In the genomic region with DNA sequence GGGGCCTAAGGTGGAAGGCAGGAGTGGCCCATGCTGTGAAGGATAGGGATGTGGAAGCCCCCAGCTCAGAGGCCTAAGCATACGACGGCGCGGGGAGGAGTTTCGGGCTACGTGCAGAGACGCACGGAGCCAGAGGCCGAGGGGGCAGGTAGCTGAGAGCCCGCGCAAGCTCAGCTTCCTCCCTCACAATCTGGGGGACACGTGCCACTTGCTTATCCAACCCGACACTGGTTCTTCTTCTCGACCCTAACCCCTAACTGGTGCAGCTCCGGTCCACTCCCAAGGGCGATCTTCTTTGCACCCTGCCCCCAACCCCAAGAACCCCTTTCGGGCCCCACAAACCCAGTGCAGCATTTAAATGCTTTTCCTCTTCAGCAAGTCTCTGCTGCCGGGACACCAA, we compare ENCODE assay signal across 8 mouse cellular contexts. TPM values are rescaled to one million over a fixed set of nuclear protein-coding genes. Genes with fewer than 3 reads are reported as not detected.
DNase-seq lines count a peak whose midpoint lies in the region; ATAC-seq and TF ChIP-seq lines count a peak whose summit lies in the region.

No protein-coding gene starts in this region.

- H3K36me3 ChIP-seq in C2C12 (ENCODE audit: control insufficient read depth, insufficient read depth): peaks cover 64% of the 10 kb centered on the region
- H3K36me3 ChIP-seq in embryonic facial prominence, embryonic 14.5 days (ENCODE audit: control insufficient read depth, insufficient read depth, low read length): peaks cover 49% of the 10 kb centered on the region
- peaks cover 65% of the 10 kb centered on the region for H3K36me3 ChIP-seq in heart, embryonic 13.5 days
- H3K36me3 ChIP-seq in kidney, postnatal 0 days (ENCODE audit: insufficient read depth, low read length): peaks cover 22% of the 10 kb centered on the region
- H3K36me3 ChIP-seq in liver, embryonic 14.5 days (replicated peaks; ENCODE audit: control insufficient read depth, insufficient read depth, low read depth): peaks cover 29% of the 10 kb centered on the region

- H3K79me3 ChIP-seq in C2C12 (ENCODE audit: low read depth): peaks cover 31% of the 10 kb centered on the region

- peaks cover 38% of the 10 kb centered on the region for H3K79me2 ChIP-seq in C2C12 (ENCODE audit: control insufficient read depth, insufficient read depth)

- peak overlapping the region; percentile 85 for H3K9ac ChIP-seq in embryonic facial prominence, embryonic 14.5 days (ENCODE audit: low read depth, low read length)
- H3K9ac ChIP-seq in heart, embryonic 13.5 days: peak overlapping the region; percentile 98
- peak overlapping the region; percentile 81 for H3K9ac ChIP-seq in kidney, postnatal 0 days (ENCODE audit: low read depth, low read length)
- peak overlapping the region; percentile 90 for H3K9ac ChIP-seq in liver, embryonic 14.5 days (replicated peaks)

- peak; percentile 75 for DNase-seq in adrenal gland, postnatal 10 days
- peak; percentile 91 for DNase-seq in embryonic facial prominence, embryonic 14.5 days (ENCODE audit: low spot score)
- peak; percentile 75 for DNase-seq in kidney, postnatal 0 days (ENCODE audit: low spot score)
- peak; percentile 52 to 62 (median 57) for DNase-seq in liver, embryonic 14.5 days (ENCODE audit: low read depth in 3 of 3, low spot score in 3 of 3)
- DNase-seq in neural tube, embryonic 10.5 days (ENCODE audit: extremely low spot score, low spot score): peak; percentile 73
- peak; percentile 65 for DNase-seq in telencephalon, adult 2 months (ENCODE audit: low read depth, low spot score)

- H3K4me1 ChIP-seq in embryonic facial prominence, embryonic 14.5 days (ENCODE audit: control insufficient read depth, insufficient read depth, low read length): peaks cover 11% of the 10 kb centered on the region
- H3K4me1 ChIP-seq in heart, embryonic 13.5 days: peaks cover 44% of the 10 kb centered on the region
- H3K4me1 ChIP-seq in kidney, postnatal 0 days (replicated peaks; ENCODE audit: insufficient read depth, low read length): peaks cover 22% of the 10 kb centered on the region; the same call in 1 of the 2 replicates
- H3K4me1 ChIP-seq in liver, embryonic 14.5 days (replicated peaks; ENCODE audit: control insufficient read depth in 2 of 2, insufficient read depth in 2 of 2, low read length in 1 of 2): peaks cover 13 to 23% of the 10 kb centered on the region in 2 experiments

- H3K4me3 ChIP-seq in C2C12 (ENCODE audit: insufficient read depth, poor library complexity, severe bottlenecking): peak overlapping the region; percentile 94
- peak overlapping the region; percentile 72 for H3K4me3 ChIP-seq in embryonic facial prominence, embryonic 14.5 days (ENCODE audit: low read depth, low read length)
- peak overlapping the region; percentile 85 for H3K4me3 ChIP-seq in heart, embryonic 13.5 days
- peak overlapping the region; percentile 74 for H3K4me3 ChIP-seq in kidney, postnatal 0 days (replicated peaks; ENCODE audit: low read depth, low read length)
- H3K4me3 ChIP-seq in liver, embryonic 14.5 days (ENCODE audit: insufficient read depth in 1 of 2, low read depth in 2 of 2, low read length in 2 of 2): peak overlapping the region; percentile 89 to 94

- TF ChIP-seq CTCF in C2C12 (IDR thresholded peaks at IDR 0.05; ENCODE audit: control insufficient read depth, insufficient read depth, insufficient read length): no peak
- no peak for TF ChIP-seq CTCF in kidney, postnatal 0 days (IDR thresholded peaks at IDR 0.05; ENCODE audit: low read depth)
- TF ChIP-seq CTCF in liver, embryonic 14.5 days (IDR thresholded peaks at IDR 0.05; ENCODE audit: low read depth): no peak

- peak; percentile 75 for ATAC-seq in embryonic facial prominence, embryonic 14.5 days (ENCODE audit: low read depth)
- peak; percentile 31; the same call in 1 of the 2 replicates for ATAC-seq in heart, embryonic 13.5 days (ENCODE audit: extremely low read depth, insufficient number of reproducible peaks, low FRiP score, low TSS enrichment)
- ATAC-seq in kidney, postnatal 0 days (replicated peaks; ENCODE audit: low FRiP score, low read depth): peak; percentile 26; the same call in 1 of the 2 replicates
- ATAC-seq in liver, embryonic 14.5 days (ENCODE audit: insufficient read depth): peak; percentile 66

- H3K27ac ChIP-seq in embryonic facial prominence, embryonic 14.5 days (replicated peaks; ENCODE audit: low read depth, low read length): peak overlapping the region; percentile 89
- peak overlapping the region; percentile 98 for H3K27ac ChIP-seq in heart, embryonic 13.5 days (replicated peaks)
- peak overlapping the region; percentile 86 for H3K27ac ChIP-seq in kidney, postnatal 0 days
- peak overlapping the region; percentile 84 for H3K27ac ChIP-seq in liver, embryonic 14.5 days

- no peaks in the 10 kb centered on the region for H3K9me3 ChIP-seq in embryonic facial prominence, embryonic 14.5 days (ENCODE audit: control insufficient read depth, low read length)
- H3K9me3 ChIP-seq in heart, embryonic 13.5 days: no peaks in the 10 kb centered on the region
- no peaks in the 10 kb centered on the region for H3K9me3 ChIP-seq in kidney, postnatal 0 days (replicated peaks; ENCODE audit: low read length)
- no peaks in the 10 kb centered on the region for H3K9me3 ChIP-seq in liver, embryonic 14.5 days (ENCODE audit: control insufficient read depth, low read length)

- peak overlapping the region; percentile 88 for H3K4me2 ChIP-seq in embryonic facial prominence, embryonic 14.5 days (ENCODE audit: low read depth, low read length)
- H3K4me2 ChIP-seq in heart, embryonic 13.5 days: peak overlapping the region; percentile 76
- H3K4me2 ChIP-seq in kidney, postnatal 0 days (ENCODE audit: low read length): peak overlapping the region; percentile 62
- peak overlapping the region; percentile 88 for H3K4me2 ChIP-seq in liver, embryonic 14.5 days (ENCODE audit: low read depth)

- peak overlapping the region; percentile 86 for H3ac ChIP-seq in C2C12 (ENCODE audit: control insufficient read depth, insufficient read length, low read depth)

- WGBS in embryonic facial prominence, embryonic 14.5 days: 0% methylated on average over 10 of the region's 18 CpGs
- under 1% methylated on average over 18 of the region's 18 CpGs for WGBS in heart, embryonic 13.5 days
- WGBS in kidney, postnatal 0 days: under 1% methylated on average over 18 of the region's 18 CpGs
- under 1% methylated on average over 17 of the region's 18 CpGs for WGBS in liver, embryonic 14.5 days (ENCODE audit: insufficient replicate concordance)

- TF ChIP-seq EP300 in liver, embryonic 14.5 days (IDR thresholded peaks at IDR 0.05; ENCODE audit: low read depth): no peak

- no peaks in the 10 kb centered on the region for H3K27me3 ChIP-seq in C2C12 (ENCODE audit: control insufficient read depth, insufficient read depth, insufficient read length)
- H3K27me3 ChIP-seq in embryonic facial prominence, embryonic 14.5 days (replicated peaks; ENCODE audit: control insufficient read depth, insufficient read depth, low read length): no peaks in the 10 kb centered on the region
- H3K27me3 ChIP-seq in heart, embryonic 13.5 days (replicated peaks): no peaks in the 10 kb centered on the region
- no peaks in the 10 kb centered on the region for H3K27me3 ChIP-seq in kidney, postnatal 0 days (ENCODE audit: insufficient read depth, low read length)
- no peaks in the 10 kb centered on the region for H3K27me3 ChIP-seq in liver, embryonic 14.5 days (ENCODE audit: control insufficient read depth, insufficient read depth, low read length)

RNA-seq across cellular contexts. Expression of a gene that starts 0.6 kb away (rescaled TPM):
- polyA plus RNA-seq in C2C12 (2012; fragmentation: generic; extraction: Trizol): 604 TPM
- total RNA-seq in adrenal gland, postnatal 10 days (2021): 100 to 1,000 TPM; 504 to 601 TPM
- 861 and 874 TPM in 2 replicates for polyA plus RNA-seq in embryonic facial prominence, embryonic 14.5 days (2014; fragmentation: Nextera tagmentation; extraction: Ambion mirVana)
- polyA plus RNA-seq in heart, embryonic 13.5 days (2015; fragmentation: Nextera tagmentation; extraction: Ambion mirVana): 1,248 and 1,451 TPM in 2 replicates
- polyA plus RNA-seq in kidney, postnatal 0 days (2015; fragmentation: Nextera tagmentation; extraction: Ambion mirVana): 664 and 686 TPM in 2 replicates
- polyA plus RNA-seq in liver, embryonic 14.5 days (2012; rRNA removed): 266 and 292 TPM in 2 replicates
- 418 and 420 TPM in 2 replicates for polyA plus RNA-seq in liver, embryonic 14.5 days (2014; fragmentation: Nextera tagmentation; extraction: Ambion mirVana)

RNA-seq across cellular contexts. Expression of a gene that starts 5.0 kb away (rescaled TPM):
- 24.8 TPM for polyA plus RNA-seq in C2C12 (2012; fragmentation: generic; extraction: Trizol)
- 10 to 100 TPM; 11.7 to 15.2 TPM for total RNA-seq in adrenal gland, postnatal 10 days (2021)
- polyA plus RNA-seq in embryonic facial prominence, embryonic 14.5 days (2014; fragmentation: Nextera tagmentation; extraction: Ambion mirVana): 9.1 and 10.0 TPM in 2 replicates
- 8.4 and 10.9 TPM in 2 replicates for polyA plus RNA-seq in heart, embryonic 13.5 days (2015; fragmentation: Nextera tagmentation; extraction: Ambion mirVana)
- 26.1 and 27.4 TPM in 2 replicates for polyA plus RNA-seq in kidney, postnatal 0 days (2015; fragmentation: Nextera tagmentation; extraction: Ambion mirVana)
- 4.1 and 5.0 TPM in 2 replicates for polyA plus RNA-seq in liver, embryonic 14.5 days (2012; rRNA removed)
- polyA plus RNA-seq in liver, embryonic 14.5 days (2014; fragmentation: Nextera tagmentation; extraction: Ambion mirVana): 4.7 and 5.0 TPM in 2 replicates

RNA-seq across cellular contexts. Expression of a gene that starts 15.8 kb away (rescaled TPM):
- 132 TPM for polyA plus RNA-seq in C2C12 (2012; fragmentation: generic; extraction: Trizol)
- total RNA-seq in adrenal gland, postnatal 10 days (2021): 100 to 1,000 TPM in 1 of 2 experiments, 10 to 100 TPM in 1; 89.2 to 111 TPM
- polyA plus RNA-seq in embryonic facial prominence, embryonic 14.5 days (2014; fragmentation: Nextera tagmentation; extraction: Ambion mirVana): 110 and 131 TPM in 2 replicates
- 98.3 and 101 TPM in 2 replicates for polyA plus RNA-seq in heart, embryonic 13.5 days (2015; fragmentation: Nextera tagmentation; extraction: Ambion mirVana)
- polyA plus RNA-seq in kidney, postnatal 0 days (2015; fragmentation: Nextera tagmentation; extraction: Ambion mirVana): 96.6 and 106 TPM in 2 replicates
- 24.4 and 27.6 TPM in 2 replicates for polyA plus RNA-seq in liver, embryonic 14.5 days (2012; rRNA removed)
- polyA plus RNA-seq in liver, embryonic 14.5 days (2014; fragmentation: Nextera tagmentation; extraction: Ambion mirVana): 38.0 and 42.5 TPM in 2 replicates

RNA-seq across cellular contexts. Expression of a gene that starts 15.9 kb away (rescaled TPM):
- polyA plus RNA-seq in C2C12 (2012; fragmentation: generic; extraction: Trizol): 69.9 TPM
- 10 to 100 TPM; 26.3 to 28.8 TPM for total RNA-seq in adrenal gland, postnatal 10 days (2021)
- 107 and 131 TPM in 2 replicates for polyA plus RNA-seq in embryonic facial prominence, embryonic 14.5 days (2014; fragmentation: Nextera tagmentation; extraction: Ambion mirVana)
- 123 and 132 TPM in 2 replicates for polyA plus RNA-seq in heart, embryonic 13.5 days (2015; fragmentation: Nextera tagmentation; extraction: Ambion mirVana)
- 85.1 and 91.2 TPM in 2 replicates for polyA plus RNA-seq in kidney, postnatal 0 days (2015; fragmentation: Nextera tagmentation; extraction: Ambion mirVana)
- 147 and 165 TPM in 2 replicates for polyA plus RNA-seq in liver, embryonic 14.5 days (2012; rRNA removed)
- polyA plus RNA-seq in liver, embryonic 14.5 days (2014; fragmentation: Nextera tagmentation; extraction: Ambion mirVana): 205 and 206 TPM in 2 replicates

RNA-seq across cellular contexts. Expression of a gene that starts 26.6 kb away (rescaled TPM):
- polyA plus RNA-seq in C2C12 (2012; fragmentation: generic; extraction: Trizol): not detected
- 1 to 10 TPM; 7.5 to 9.7 TPM for total RNA-seq in adrenal gland, postnatal 10 days (2021)
- polyA plus RNA-seq in embryonic facial prominence, embryonic 14.5 days (2014; fragmentation: Nextera tagmentation; extraction: Ambion mirVana): 2.9 and 3.5 TPM in 2 replicates
- 7.8 and 11.7 TPM in 2 replicates for polyA plus RNA-seq in heart, embryonic 13.5 days (2015; fragmentation: Nextera tagmentation; extraction: Ambion mirVana)
- 0.98 and 1.2 TPM in 2 replicates for polyA plus RNA-seq in kidney, postnatal 0 days (2015; fragmentation: Nextera tagmentation; extraction: Ambion mirVana)
- polyA plus RNA-seq in liver, embryonic 14.5 days (2012; rRNA removed): 0.03 and 0.06 TPM in 2 replicates
- polyA plus RNA-seq in liver, embryonic 14.5 days (2014; fragmentation: Nextera tagmentation; extraction: Ambion mirVana): 0.23 TPM in 1 of 2 replicates, not detected in the other

Comparison
In these comparisons a context has a peak if more than half of its experiments do, and no peak if none do; other contexts are left out.
1. Peak in every context shown above with its lines: DNase-seq, ATAC-seq, H3K4me3 ChIP-seq and H3K27ac ChIP-seq.